Mouse (Mus musculus) urinary bladder, postnatal 0 days (tissue): ENCODE results near the gene Cc2d1b. TPM values are rescaled to one million over a fixed set of nuclear protein-coding genes. Genes with fewer than 3 reads are reported as not detected.

Experiments used
- polyA plus RNA-seq: library from polyadenylated mRNA; unstranded; fragments of >200 nt; fragmentation: Nextera tagmentation; extraction: Ambion mirVana; gene quantifications from 2 replicates; pipeline ENCODE4 v1.2.1, GENCODE M21; 2015

Gene Cc2d1b
- 19.0 and 22.9 TPM in 2 replicates for polyA plus RNA-seq

DNA sequence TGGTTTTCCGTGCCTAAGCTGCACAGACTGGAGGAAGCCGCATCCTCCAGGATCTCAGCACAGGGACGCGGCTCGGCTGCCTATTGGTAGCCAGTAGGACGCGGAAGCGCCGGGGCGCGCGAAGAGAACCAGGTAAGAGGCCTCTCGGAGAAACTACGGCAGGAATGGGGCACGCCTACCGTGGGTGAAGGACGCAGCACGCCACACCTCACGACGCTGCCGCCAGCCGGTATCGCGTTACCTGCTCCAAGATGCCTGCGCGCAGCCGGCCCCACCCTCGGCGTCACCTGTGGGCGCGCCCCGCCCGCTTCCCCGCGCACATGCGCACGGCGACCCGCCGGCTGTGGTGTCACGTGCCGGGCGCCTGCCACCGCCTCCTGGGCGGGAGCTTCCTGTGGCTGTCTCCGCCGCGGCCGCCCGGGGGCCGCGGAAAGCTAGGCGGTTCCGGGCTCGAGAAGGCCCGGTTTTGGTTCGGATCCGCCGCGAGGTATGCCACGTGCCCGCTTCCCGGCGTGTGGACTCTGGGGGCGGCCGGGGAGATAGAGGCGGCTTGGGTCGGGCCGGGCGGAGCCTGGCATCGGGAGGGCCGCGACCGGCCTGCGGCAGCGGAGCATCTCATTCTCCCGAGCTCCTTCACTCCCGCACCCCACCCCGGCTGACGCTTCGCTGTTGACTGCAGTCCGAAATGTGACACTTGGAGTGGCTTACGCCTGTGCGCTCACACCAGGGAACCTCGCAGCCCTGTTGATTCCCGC is at the start of gene Cc2d1b:
TSS of gene Cc2d1b (plus strand) at position 354 of the 755 bp plus-strand sequence.

GRCm38 (mm10) chr4:108578840-108579742 is 40.6 kb upstream of the Cc2d1b start, which contains the start of the genes Prpf38a and Orc1:
Gene Prpf38a, minus strand, starts transcription at chr4:108579336.
Gene Orc1, plus strand, starts transcription at chr4:108579423.

Other genes starting within 250 kb of the Cc2d1b start
- not detected in 2 replicates for gene Shisal2a, start 236.6 kb upstream of the Cc2d1b start, polyA plus RNA-seq
- gene Gpx7, start 213.0 kb upstream of the Cc2d1b start, polyA plus RNA-seq: 65.2 and 79.7 TPM in 2 replicates
- gene Tut4, start 160.5 kb upstream of the Cc2d1b start, polyA plus RNA-seq: 21.4 and 22.4 TPM in 2 replicates
- 43.4 and 49.3 TPM in 2 replicates for gene Prpf38a, start 40.6 kb upstream of the Cc2d1b start, polyA plus RNA-seq
- 2.4 and 3.7 TPM in 2 replicates for gene Orc1, start 40.5 kb upstream of the Cc2d1b start, polyA plus RNA-seq
- gene 3110021N24Rik, start 99.7 kb downstream of the Cc2d1b start, polyA plus RNA-seq: 0.37 and 0.70 TPM in 2 replicates
- 2.1 TPM in 2 replicates for gene Zfyve9, start 160.9 kb downstream of the Cc2d1b start, polyA plus RNA-seq
- gene Btf3l4, start 213.7 kb downstream of the Cc2d1b start, polyA plus RNA-seq: 96.5 and 117 TPM in 2 replicates
- 42.5 and 47.9 TPM in 2 replicates for gene Txndc12, start 214.7 kb downstream of the Cc2d1b start, polyA plus RNA-seq
- gene Kti12, start 227.8 kb downstream of the Cc2d1b start, polyA plus RNA-seq: 27.9 TPM in 2 replicates
- 0.21 and 0.71 TPM in 2 replicates for gene A730015C16Rik, start 228.7 kb downstream of the Cc2d1b start, polyA plus RNA-seq